Mouse (Mus musculus) heart, adult 2 months (tissue): ENCODE results near the gene Bmpr1a. TPM values are rescaled to one million over a fixed set of nuclear protein-coding genes. Genes with fewer than 3 reads are reported as not detected.

ENCODE experiments used
- DNase-seq, 2 experiments: peaks; one replicate each; pipeline ENCODE4 v3.0.0; 2021
- H3K27ac ChIP-seq: fragments of 200-600 bp; 2 replicates; pipeline ENCODE4 v1.8.1; 2022
- H3K27me3 ChIP-seq: fragments of 200-500 bp; 2 replicates; pipeline ENCODE4 v1.6.1; 2012; ENCODE audit warnings: mild to moderate bottlenecking, low read length, inconsistent platforms, mixed read lengths; ENCODE audit not compliant: control insufficient read depth, insufficient read depth
- H3K36me3 ChIP-seq: fragments of 200-500 bp; 2 replicates; pipeline ENCODE4 v1.6.1; 2012; ENCODE audit warnings: low read length, inconsistent platforms; ENCODE audit not compliant: control insufficient read depth, insufficient read depth
- H3K4me1 ChIP-seq: fragments of 200-500 bp; 2 replicates; pipeline ENCODE4 v1.6.1; 2011; ENCODE audit warnings: low read length; ENCODE audit not compliant: control insufficient read depth, insufficient read depth
- H3K4me3 ChIP-seq: fragments of 200-600 bp; 2 replicates; pipeline ENCODE4 v1.8.1; 2022
- H3K79me2 ChIP-seq: fragments of 200-500 bp; replicated peaks from 2 replicates; pipeline ENCODE4 v1.6.1; 2012; ENCODE audit warnings: mild to moderate bottlenecking, inconsistent platforms, low read length, moderate library complexity, mixed read lengths; ENCODE audit not compliant: control insufficient read depth, insufficient read depth
- H3K9ac ChIP-seq: fragments of 200-500 bp; 2 replicates; pipeline ENCODE4 v1.6.1; 2012; ENCODE audit warnings: low read depth, mild to moderate bottlenecking, control low read depth, inconsistent platforms, low read length, mixed read lengths
- CTCF ChIP-seq: fragments of 200-600 bp; IDR thresholded peaks from 2 replicates; pipeline ENCODE4 v1.8.1; 2022; ENCODE audit warnings: antibody characterized with exemption, mild to moderate bottlenecking, moderate library complexity
- EP300 ChIP-seq: fragments of 200-500 bp; IDR thresholded peaks from 2 replicates; pipeline ENCODE4 v1.6.1; 2011; ENCODE audit warnings: low read depth, low read length, control low read depth; ENCODE audit not compliant: insufficient read depth
- POLR2A ChIP-seq: fragments of 200-500 bp; IDR thresholded peaks from 2 replicates; pipeline ENCODE4 v1.6.1; 2011; ENCODE audit warnings: mild to moderate bottlenecking, low read depth, low read length, control low read depth; ENCODE audit not compliant: insufficient read depth
- WGBS: fragments of 180-500 bp; shearing (Covaris S2); methylation state at CpG from one replicate; pipeline ENCODE4 v1.1.7; 2018; 5-methylcytosine and 5-hydroxymethylcytosine counted together
- intact Hi-C: fragments of 180-260 bp; cut with DNase I; formaldehyde crosslinking; loops from one replicate; pipeline ENCODE4 v1.15.1; 2025
- polyA plus RNA-seq: library from polyadenylated mRNA; depleted of rRNA; stranded (reverse); fragments of >200 nt; gene quantifications from 2 replicates; pipeline ENCODE4 v1.2.3, GENCODE M21; 2012
- total RNA-seq, 2 experiments: library from RNA; stranded (reverse); gene quantifications; 2 replicates each; pipeline ENCODE4 v1.2.3; 2021

Gene Bmpr1a
- total and polyA plus RNA-seq, 3 experiments, result 13.8 to 62.5 (median 58.4) TPM

GRCm38 (mm10) chr14:34448398-34448797 is 54.7 kb downstream of the Bmpr1a start:
- no peak for DNase-seq
- Histone ChIP-seq H3K27ac (no peak overlapping the region), H3K36me3 (peaks cover 16% of the 10 kb centered on the region), H3K79me2 (no peaks in the 10 kb centered on the region), H3K27me3 (no peaks in the 10 kb centered on the region), H3K9ac (no peak overlapping the region), H3K4me1 (peaks cover 2% of the 10 kb centered on the region; the same call in 1 of the 2 replicates), H3K4me3 (no peak overlapping the region)
- TF ChIP-seq POLR2A (no peak), EP300 (no peak), CTCF (no peak)
- intact Hi-C loops, result no loop called here

- H3K79me2 ChIP-seq, result no peaks in the 10 kb centered on the region
- peaks cover 4% of the 10 kb centered on the region; the same call in 1 of the 2 replicates for H3K4me1 ChIP-seq
- 64% methylated on average over 4 of the region's 4 CpGs for WGBS
- TF ChIP-seq POLR2A (no peak), EP300 (no peak), CTCF (no peak)
- no peaks in the 10 kb centered on the region for H3K27me3 ChIP-seq
- peaks cover 22% of the 10 kb centered on the region for H3K36me3 ChIP-seq
- no peak for DNase-seq
- no peak overlapping the region for H3K9ac ChIP-seq
- intact Hi-C loops, result no loop called here
- no peak overlapping the region for H3K4me3 ChIP-seq
- H3K27ac ChIP-seq, result no peak overlapping the region
These were observed 55.5 kb downstream of the Bmpr1a start for GRCm38 (mm10) chr14:34447659-34448058.

- Histone ChIP-seq H3K4me1 (peaks cover 4% of the 10 kb centered on the region; the same call in 1 of the 2 replicates), H3K4me3 (no peak overlapping the region), H3K27ac (no peak overlapping the region), H3K36me3 (peaks cover 24% of the 10 kb centered on the region), H3K9ac (no peak overlapping the region), H3K79me2 (no peaks in the 10 kb centered on the region), H3K27me3 (no peaks in the 10 kb centered on the region)
- DNase-seq, result no peak
- WGBS, result 92% methylated on average over 6 of the region's 6 CpGs
- TF ChIP-seq EP300 (no peak), CTCF (peak; percentile 30)
- intact Hi-C loops, result no loop called here
These were observed 56.5 kb downstream of the Bmpr1a start for GRCm38 (mm10) chr14:34446624-34447023.

- no peak for DNase-seq
- intact Hi-C loops, result no loop called here
- H3K27me3 ChIP-seq, result no peaks in the 10 kb centered on the region
- H3K9ac ChIP-seq, result no peak overlapping the region
- no peak overlapping the region for H3K27ac ChIP-seq
- H3K79me2 ChIP-seq, result no peaks in the 10 kb centered on the region
- H3K4me1 ChIP-seq, result peaks cover 5% of the 10 kb centered on the region
- WGBS, result 83% methylated on average over 3 of the region's 3 CpGs
- H3K4me3 ChIP-seq, result no peak overlapping the region
- no peak for TF ChIP-seq CTCF
- no peak for TF ChIP-seq EP300
- TF ChIP-seq POLR2A, result no peak
- H3K36me3 ChIP-seq, result peaks cover 30% of the 10 kb centered on the region
These were observed 57.8 kb downstream of the Bmpr1a start for GRCm38 (mm10) chr14:34445348-34445747.

- H3K4me3 ChIP-seq, result no peak overlapping the region
- no peaks in the 10 kb centered on the region for H3K79me2 ChIP-seq
- no peak overlapping the region for H3K27ac ChIP-seq
- intact Hi-C loops, result no loop called here
- peaks cover 5% of the 10 kb centered on the region for H3K4me1 ChIP-seq
- no peak overlapping the region for H3K9ac ChIP-seq
- no peak for DNase-seq
- H3K36me3 ChIP-seq, result peaks cover 32% of the 10 kb centered on the region
- no peaks in the 10 kb centered on the region for H3K27me3 ChIP-seq
- no peak for TF ChIP-seq CTCF
- TF ChIP-seq EP300, result no peak
- TF ChIP-seq POLR2A, result no peak
These were observed 58.2 kb downstream of the Bmpr1a start for GRCm38 (mm10) chr14:34444924-34445323.

- WGBS, result 69% methylated on average over 5 of the region's 5 CpGs
- no peak for DNase-seq
- Histone ChIP-seq H3K79me2 (no peaks in the 10 kb centered on the region), H3K36me3 (peaks cover 37% of the 10 kb centered on the region), H3K4me1 (peaks cover 5% of the 10 kb centered on the region), H3K27ac (no peak overlapping the region), H3K4me3 (no peak overlapping the region), H3K27me3 (no peaks in the 10 kb centered on the region), H3K9ac (no peak overlapping the region)
- intact Hi-C loops, result no loop called here
- TF ChIP-seq EP300, result no peak
- TF ChIP-seq POLR2A, result no peak
- no peak for TF ChIP-seq CTCF
These were observed 58.8 kb downstream of the Bmpr1a start for GRCm38 (mm10) chr14:34444368-34444767.

GRCm38 (mm10) chr14:34442531-34442930 is 60.6 kb downstream of the Bmpr1a start:
- TF ChIP-seq CTCF (no peak), POLR2A (no peak), EP300 (no peak)
- no peak for DNase-seq
- intact Hi-C loops, result no loop called here
- H3K27me3 ChIP-seq, result no peaks in the 10 kb centered on the region
- H3K4me3 ChIP-seq, result no peak overlapping the region
- peaks cover 40% of the 10 kb centered on the region for H3K36me3 ChIP-seq
- H3K9ac ChIP-seq, result no peak overlapping the region
- 50% methylated on average over 4 of the region's 4 CpGs for WGBS
- 0 out of 2 replicates have a peak, but pooled peaks cover 1% of the 10 kb centered on the region for H3K79me2 ChIP-seq
- peaks cover 5% of the 10 kb centered on the region for H3K4me1 ChIP-seq
- no peak overlapping the region for H3K27ac ChIP-seq
